Mouse (Mus musculus): ENCODE measurements around the gene Nipsnap3b.
A peak's percentile ranks its signal among the peaks of the same experiment; 100 is the strongest.

Gene Nipsnap3b

DNA sequence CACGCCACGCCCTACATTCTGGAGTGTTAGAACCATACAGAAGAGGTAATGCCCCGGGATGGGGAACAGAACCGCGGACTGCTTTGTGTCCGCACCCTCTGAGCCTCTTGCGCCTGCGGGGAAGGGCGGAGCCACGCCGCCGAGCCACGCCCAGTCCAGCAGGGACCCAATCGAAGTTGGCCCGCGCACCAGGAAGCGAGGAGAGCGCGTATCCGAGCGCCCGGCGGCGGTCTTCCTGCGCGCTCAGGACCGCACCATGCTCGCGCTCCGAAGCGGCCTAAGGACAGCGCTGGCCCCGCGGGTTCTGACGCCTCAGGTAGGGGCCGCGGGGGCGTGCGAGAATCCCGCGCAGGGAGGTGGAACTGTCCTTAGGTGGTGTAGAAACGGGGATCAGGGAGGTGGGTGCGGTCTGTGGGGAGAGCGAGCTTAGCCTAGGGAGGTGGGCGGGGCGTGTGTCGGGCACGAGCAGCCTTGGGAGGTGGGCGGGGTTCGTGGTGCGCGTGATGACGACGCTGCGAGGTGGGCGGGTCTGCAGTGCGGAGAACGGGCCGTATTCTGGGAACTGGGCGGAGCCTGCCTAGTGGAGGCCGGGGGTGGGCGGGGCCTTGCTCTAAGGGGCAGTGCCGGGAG, at the start of gene Nipsnap3b:
TSS of gene Nipsnap3b (plus strand) at position 149 of the 630 bp plus-strand sequence.
- peak; percentile 93 for DNase-seq (ENCODE audit: low read depth, low spot score)

DNA sequence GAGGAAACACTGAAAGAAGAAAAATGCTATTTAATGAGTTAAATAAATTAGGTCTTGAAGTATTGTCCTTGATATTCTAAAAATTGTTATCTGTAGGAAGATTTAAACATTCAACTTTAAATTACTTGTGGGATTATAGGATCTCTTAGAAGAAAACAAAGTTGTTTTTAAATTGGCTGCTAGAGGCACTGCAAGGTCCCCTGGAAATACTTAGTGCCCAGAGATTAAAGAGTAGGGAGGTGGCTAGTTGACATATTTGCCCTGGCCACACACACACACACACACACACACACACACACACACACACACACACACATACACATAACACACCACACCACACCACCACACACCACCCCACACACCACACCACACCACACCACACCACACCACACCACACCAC, 47.4 kb upstream of the Nipsnap3b start, which contains the start of gene Olfr270:
TSS of gene Olfr270 (plus strand) at position 301 of the 400 bp plus-strand sequence.
- DNase-seq (ENCODE audit: low read depth, low spot score), result no peak

DNA sequence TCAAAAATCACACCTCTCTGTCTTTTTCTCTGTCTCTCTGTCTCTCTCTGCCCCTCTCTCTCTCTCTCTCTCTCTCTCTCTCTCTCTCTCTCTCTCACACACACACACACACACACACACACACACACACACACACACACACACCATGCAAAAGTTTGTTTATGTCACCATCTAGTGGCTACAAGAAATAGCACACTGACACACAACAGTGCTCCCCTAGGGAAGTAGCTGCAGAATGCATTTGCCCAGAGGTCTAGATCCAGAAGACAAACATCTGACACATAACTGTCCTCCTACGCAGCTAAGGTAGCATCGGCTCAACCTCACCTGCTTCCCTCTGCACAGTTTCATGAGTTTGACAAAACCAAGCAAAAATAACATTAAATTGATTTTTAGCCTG, 26.5 kb upstream of the Nipsnap3b start:
- no peak for DNase-seq (ENCODE audit: low read depth, low spot score)

- no peak for DNase-seq (ENCODE audit: low read depth, low spot score)
Observed at GRCm38 (mm10) chr4:52986266-52986665, 25.4 kb upstream of the Nipsnap3b start.

DNA sequence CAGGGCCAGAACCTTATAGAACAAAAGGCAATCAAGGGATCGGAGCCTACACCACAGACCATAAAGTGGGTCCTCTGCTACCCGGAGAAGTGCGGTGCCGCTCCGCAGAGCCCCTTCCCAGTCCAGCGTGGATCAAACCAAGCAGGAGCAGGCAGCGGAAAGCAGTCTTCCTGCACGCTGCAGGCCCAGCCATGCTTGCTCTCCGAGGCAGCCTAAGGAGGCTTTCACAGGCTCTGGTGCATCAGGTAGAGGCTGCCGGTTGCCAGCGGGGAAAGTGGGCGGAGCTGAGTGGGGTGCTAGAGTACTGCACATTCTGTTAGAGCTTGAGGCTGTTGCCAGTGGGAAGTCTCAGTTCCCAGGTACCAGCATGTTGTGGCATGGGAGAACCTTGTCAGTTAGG, 22.4 kb upstream of the Nipsnap3b start, which contains the start of gene Nipsnap3a:
TSS of gene Nipsnap3a (plus strand) at position 25 of the 400 bp plus-strand sequence.
- DNase-seq (ENCODE audit: low read depth, low spot score), result no peak

DNA sequence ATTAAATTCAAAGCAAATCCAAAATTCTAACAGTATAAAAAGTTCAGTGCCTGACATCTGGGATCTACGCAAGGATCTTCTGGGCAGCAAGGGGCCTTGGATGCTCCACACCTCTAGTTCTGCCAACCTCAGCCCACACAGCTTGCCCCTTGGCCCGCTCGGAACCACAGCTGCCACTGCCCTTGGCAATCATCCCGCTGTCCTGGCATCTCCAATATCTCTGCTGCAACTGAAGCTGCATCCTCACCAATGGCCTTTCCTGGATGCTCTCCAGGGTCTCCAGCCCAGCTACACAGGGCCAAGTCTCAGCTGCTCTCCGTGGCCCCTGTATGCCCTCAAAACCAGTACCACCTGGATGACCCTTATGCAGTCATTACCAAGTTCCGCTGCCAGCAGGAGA, 12.2 kb upstream of the Nipsnap3b start:
- no peak for DNase-seq (ENCODE audit: low read depth, low spot score)

- no peak for DNase-seq (ENCODE audit: low read depth, low spot score)
Observed at GRCm38 (mm10) chr4:53000154-53000553, 11.5 kb upstream of the Nipsnap3b start.

DNA sequence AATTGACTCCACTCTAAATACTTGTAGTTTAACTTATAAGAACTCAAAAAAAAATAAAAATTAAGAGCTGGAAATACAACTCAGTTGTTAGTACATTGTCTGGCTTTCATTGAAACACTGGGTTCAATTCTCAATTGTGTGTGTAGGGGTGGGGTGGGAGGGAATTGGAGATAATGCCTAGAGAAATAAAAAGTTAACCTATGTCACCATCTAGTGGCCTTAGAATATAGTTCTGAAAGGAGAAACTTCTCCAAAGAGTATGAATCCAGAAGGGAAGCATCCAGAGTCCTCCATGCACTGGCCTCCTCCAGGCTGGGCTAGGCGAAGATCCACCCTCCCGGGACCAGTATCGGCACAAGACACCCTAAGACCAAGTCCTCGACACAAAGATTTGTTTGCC, 2.5 kb upstream of the Nipsnap3b start:
- no peak for DNase-seq (ENCODE audit: low read depth, low spot score)

DNA sequence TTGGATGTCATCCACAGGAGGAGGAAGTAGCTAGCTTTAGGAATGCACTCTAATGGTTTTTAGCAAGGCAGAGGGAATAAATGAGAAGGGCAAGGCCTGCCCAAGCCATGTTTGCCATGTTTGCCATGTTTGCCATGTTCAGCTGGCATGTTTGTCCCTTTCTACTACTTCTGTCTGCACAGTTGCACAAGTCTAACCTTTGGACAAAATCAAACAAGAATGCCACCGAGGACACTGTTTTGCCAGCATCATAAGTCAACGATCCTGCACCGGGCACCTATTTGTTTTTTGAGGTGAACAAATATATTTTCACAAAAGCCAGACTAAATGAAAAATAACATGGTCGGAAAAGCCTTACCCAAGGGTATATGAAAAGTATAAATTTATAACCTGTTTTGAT, 1.8 kb upstream of the Nipsnap3b start:
- no peak for DNase-seq (ENCODE audit: low read depth, low spot score)

GRCm38 (mm10) chr4:53014421-53014820, 2.7 kb downstream of the Nipsnap3b start:
- DNase-seq (ENCODE audit: low read depth, low spot score), result no peak

DNA sequence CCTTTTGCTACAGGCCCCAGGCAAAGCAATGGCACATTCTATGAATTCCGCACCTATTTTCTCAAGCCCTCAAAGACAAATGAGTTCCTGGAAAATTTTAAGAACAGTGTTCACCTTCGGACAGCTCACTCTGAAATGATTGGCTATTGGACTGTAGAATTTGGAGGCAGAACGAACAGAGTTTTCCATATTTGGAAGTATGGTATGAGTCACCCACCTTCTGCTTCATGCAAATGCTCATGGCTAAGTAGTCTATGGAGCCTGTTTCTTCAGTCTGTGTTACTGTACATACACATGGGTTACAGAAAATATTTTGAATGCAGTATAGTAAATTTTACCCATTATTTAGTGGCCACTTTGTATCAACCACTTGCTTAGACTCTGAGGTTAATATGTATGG, 3.3 kb downstream of the Nipsnap3b start:
- no peak for DNase-seq (ENCODE audit: low read depth, low spot score)

DNA sequence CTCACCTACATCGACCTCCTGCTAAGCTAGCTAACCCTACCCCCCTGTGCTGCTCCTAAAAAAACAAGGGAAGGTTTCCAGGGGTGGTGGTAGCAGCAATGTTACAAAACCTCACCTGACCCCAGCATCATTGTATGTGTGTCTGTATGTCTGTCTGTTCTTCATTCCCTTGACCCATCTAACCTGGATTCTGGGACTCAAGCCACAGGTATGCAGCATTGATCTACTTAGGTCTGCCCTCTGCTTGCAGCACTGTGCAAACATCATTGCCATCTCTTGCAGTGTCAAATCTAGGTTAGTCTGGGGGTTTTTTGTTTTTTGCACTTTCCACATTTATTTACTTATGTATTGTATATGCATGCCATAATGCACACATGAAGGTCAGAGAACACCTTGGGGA, 6.7 kb downstream of the Nipsnap3b start:
- no peak for DNase-seq (ENCODE audit: low read depth, low spot score)

- no peak for DNase-seq (ENCODE audit: low read depth, low spot score)
Observed at GRCm38 (mm10) chr4:53023189-53023925, 11.7 kb downstream of the Nipsnap3b start.

DNA sequence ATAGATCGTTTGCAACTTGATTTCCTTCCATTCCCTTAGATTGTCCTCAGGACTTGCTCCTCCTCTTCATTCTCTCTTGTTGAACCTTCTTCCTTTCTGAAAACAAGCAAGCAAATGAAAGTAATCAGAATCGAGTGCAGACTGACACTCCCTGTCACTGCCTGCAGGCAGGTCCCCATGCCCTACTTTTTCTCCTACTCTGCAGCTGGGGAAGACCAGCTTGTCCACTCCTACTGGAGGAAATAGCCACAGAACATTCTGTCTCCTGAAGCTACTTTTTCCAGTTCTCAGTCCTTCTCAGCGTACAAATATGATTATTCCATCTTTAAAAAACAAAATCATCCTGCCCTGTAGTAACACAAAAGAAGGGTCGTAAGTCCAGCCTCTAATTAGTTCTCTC, 12.7 kb downstream of the Nipsnap3b start:
- no peak for DNase-seq (ENCODE audit: low read depth, low spot score)

DNA sequence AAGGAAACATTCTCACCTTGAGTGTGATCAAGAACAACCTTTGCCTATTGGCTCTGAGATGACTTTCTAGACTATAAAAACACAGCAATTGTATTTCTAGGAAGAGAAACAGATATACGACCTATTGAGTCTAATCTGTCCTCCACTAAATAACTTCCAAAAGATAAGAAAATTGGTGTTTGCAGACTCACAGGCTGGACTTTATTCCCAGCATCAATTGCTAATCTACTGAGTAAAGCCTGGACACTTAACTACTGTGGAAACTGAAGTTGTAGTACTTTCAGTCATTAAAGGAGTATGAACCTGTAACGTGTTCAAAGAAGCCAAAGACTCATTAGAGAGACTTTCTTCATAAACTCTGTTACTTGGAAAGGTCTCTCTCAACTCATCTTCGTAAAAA, 16.1 kb downstream of the Nipsnap3b start:
- DNase-seq (ENCODE audit: low read depth, low spot score), result no peak

GRCm38 (mm10) chr4:53030326-53030948, 18.8 kb downstream of the Nipsnap3b start:
- DNase-seq (ENCODE audit: low read depth, low spot score), result no peak

- no peak for DNase-seq (ENCODE audit: low read depth, low spot score)
Observed at GRCm38 (mm10) chr4:53043819-53044218, 32.1 kb downstream of the Nipsnap3b start.

DNA sequence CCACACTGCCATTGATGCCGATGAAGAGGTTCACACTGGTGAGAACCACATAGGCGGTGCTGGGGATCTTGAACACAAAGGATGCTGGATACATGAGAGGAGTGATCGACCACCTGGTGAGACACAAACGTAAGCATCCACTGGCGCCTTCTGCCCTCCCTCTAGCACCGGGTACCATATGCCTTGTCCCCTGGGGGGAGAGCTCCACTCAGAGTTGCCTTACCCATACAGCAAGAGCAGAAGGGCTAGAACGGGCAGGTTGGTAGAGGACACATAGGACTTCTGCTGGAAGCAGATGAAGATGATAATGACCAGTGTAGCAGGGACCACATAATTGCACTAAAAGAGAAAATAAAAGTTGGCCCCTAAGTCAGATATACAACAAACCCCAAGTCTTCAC, 34.1 kb downstream of the Nipsnap3b start:
- DNase-seq (ENCODE audit: low read depth, low spot score), result no peak

- DNase-seq (ENCODE audit: low read depth, low spot score), result no peak
Observed at GRCm38 (mm10) chr4:53046238-53047022, 34.8 kb downstream of the Nipsnap3b start.

DNA sequence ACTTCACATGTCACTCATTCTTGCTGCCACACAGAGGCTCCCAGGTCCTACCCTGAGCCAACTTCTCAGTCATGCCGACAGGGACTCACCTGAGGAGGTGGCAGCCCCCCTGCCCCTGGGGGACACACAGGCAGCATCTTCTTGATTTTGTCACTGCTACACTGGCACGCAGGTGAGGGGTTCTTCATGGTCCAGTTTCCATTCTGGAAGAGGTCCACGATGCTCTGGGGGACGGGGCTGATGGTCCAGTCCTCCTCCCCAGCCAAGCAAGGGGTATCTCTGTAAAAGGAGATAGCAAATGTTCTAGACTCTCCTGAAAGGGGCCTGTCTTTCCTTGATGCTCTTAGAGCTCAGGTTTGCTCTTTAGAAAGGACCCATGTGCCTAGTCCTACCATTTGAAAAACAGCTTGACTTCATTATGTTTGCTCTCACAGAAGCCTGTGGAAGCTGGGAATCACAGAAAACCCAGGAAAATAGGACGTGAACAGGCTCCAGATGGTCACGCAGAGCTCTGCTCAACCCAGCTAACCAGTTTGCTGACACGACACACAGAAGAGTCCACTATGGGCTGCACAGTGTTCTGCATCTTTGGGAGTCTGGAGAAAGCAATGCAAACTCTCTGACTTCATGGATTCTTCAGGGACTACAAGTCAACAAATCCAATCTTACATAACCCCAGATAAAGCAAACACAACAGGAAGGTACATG, 50.8 kb downstream of the Nipsnap3b start:
- DNase-seq (ENCODE audit: low read depth, low spot score), result no peak

Measured in retina, postnatal 7 days (tissue).